Mouse (Mus musculus): ENCODE measurements around the gene Btbd35f16.
"Not testable (repeated sequence)": the region's sequence is repeated elsewhere in the genome, so short reads cannot be mapped to it uniquely, and the experiment has no call there.

Btbd35f16 gene

DNA sequence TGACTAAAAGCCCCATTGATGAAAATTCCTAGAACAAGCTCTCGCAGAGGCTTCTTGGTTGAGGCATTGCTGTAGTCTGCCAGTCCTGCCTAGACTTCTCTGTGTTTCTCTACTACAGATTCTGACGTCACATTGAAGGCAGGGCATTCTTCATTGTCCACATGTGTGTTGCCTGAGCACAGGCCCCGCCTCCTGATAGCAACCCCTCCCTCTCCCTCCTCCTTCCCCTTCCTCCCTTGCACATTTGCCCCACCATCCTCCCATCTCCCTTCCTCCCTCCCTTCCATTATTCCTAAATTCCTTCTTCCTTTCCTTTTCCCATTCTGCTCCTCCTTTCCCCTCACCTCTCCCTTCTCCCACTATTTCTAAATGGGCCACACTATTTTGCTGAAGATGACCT lies at the start of gene Btbd35f16:
Gene Btbd35f16, minus strand, starts transcription at position 101 of the 400 bp plus-strand sequence.
- DNase-seq: not testable (repeated sequence)
